Mouse (Mus musculus): Measurements from ENCODE around the gene Mrpl54.

GRCm38 (mm10) chr10:81257158-81258039, 9.3 kb downstream of the Mrpl54 start:
- no peak for TF ChIP-seq CTCF (conservative IDR thresholded peaks at IDR 0.05; ENCODE audit: insufficient read depth, insufficient read length, low read depth, low read length)
- no peak for TF ChIP-seq POLR2A (IDR thresholded peaks at IDR 0.05; ENCODE audit: low read depth, low read length)

Measured in kidney, adult 2 months (tissue).